Mouse (Mus musculus) erythroblast, embryonic 14.5 days (primary cell): ENCODE data around the gene Kcnk1. TPM values are rescaled to one million over a fixed set of nuclear protein-coding genes. Genes with fewer than 3 reads are reported as not detected.

ENCODE experiments used
- H3K27me3 ChIP-seq: 2 replicates; pipeline ENCODE4 v1.6.1; 2012; ENCODE audit warnings: inconsistent platforms; ENCODE audit not compliant: control insufficient read depth
- H3K36me3 ChIP-seq: 2 replicates; pipeline ENCODE4 v1.6.1; 2012; ENCODE audit warnings: mild to moderate bottlenecking, inconsistent platforms; ENCODE audit not compliant: control insufficient read depth
- H3K4me1 ChIP-seq: 2 replicates; pipeline ENCODE4 v1.6.1; 2012; ENCODE audit warnings: inconsistent platforms; ENCODE audit not compliant: control insufficient read depth
- H3K4me3 ChIP-seq: replicated peaks from 2 replicates; pipeline ENCODE3; 2012; ENCODE audit warnings: moderate library complexity, mild to moderate bottlenecking, inconsistent platforms
- H3K9me3 ChIP-seq: 2 replicates; pipeline ENCODE4 v1.6.1; 2012; ENCODE audit warnings: low read length, inconsistent platforms, mixed read lengths; ENCODE audit not compliant: control insufficient read depth
- GATA1 ChIP-seq: IDR thresholded peaks from 2 replicates; pipeline ENCODE4 v1.6.1; 2012; ENCODE audit warnings: low read length, inconsistent platforms, mixed read lengths
- TAL1 ChIP-seq: IDR thresholded peaks from 3 replicates; pipeline ENCODE4 v1.6.1; 2012; ENCODE audit warnings: low read length, inconsistent platforms, mixed read lengths
- polyA plus RNA-seq: library from polyadenylated mRNA; stranded (reverse); fragments of >175 nt; gene quantifications from 2 replicates; pipeline ENCODE4 v1.2.3, GENCODE M21; 2012

Gene Kcnk1
- polyA plus RNA-seq, result not detected in 2 replicates

DNA sequence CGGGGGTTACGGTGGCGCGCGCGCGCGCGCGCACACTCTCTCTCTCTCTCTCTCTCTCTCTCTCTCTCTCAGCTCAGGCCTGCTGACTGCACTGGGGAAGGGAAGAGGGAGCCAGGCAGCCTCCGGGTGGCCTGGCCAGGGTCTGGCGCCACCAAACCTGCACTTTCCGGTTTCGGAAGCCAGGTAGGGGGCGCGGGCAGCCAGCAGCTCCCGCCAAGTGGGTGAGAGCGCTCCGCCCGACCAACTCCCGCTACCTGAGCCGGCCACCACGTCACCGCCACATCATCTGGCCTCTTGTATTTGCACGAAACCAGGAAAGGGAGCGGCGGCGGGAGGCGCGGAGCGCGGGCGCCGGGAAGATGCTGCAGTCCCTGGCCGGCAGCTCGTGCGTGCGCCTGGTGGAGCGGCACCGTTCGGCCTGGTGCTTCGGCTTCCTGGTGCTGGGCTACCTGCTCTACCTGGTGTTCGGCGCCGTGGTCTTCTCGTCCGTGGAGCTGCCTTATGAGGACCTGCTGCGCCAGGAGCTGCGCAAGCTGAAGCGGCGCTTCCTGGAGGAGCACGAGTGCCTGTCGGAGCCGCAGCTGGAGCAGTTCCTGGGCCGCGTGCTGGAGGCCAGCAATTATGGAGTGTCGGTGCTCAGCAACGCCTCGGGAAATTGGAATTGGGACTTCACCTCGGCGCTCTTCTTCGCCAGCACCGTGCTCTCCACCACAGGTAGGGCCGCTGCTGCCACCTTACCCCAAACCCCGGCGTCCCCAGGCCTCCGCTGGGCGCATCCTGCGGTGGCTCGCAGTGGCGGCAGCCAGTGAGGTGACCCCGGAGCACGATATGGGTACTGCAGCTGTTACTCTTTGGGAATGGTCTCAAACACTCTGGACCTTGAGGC lies at the start of gene Kcnk1:
TSS of gene Kcnk1 (plus strand) at position 70 of the 886 bp plus-strand sequence.
- Histone ChIP-seq H3K9me3 (no peaks in the 10 kb centered on the region), H3K4me1 (no peaks in the 10 kb centered on the region), H3K27me3 (peaks cover 43% of the 10 kb centered on the region), H3K36me3 (no peaks in the 10 kb centered on the region), H3K4me3 (no peak within 1 kb of the TSS)
- TF ChIP-seq GATA1, result no peak
- no peak for TF ChIP-seq TAL1

DNA sequence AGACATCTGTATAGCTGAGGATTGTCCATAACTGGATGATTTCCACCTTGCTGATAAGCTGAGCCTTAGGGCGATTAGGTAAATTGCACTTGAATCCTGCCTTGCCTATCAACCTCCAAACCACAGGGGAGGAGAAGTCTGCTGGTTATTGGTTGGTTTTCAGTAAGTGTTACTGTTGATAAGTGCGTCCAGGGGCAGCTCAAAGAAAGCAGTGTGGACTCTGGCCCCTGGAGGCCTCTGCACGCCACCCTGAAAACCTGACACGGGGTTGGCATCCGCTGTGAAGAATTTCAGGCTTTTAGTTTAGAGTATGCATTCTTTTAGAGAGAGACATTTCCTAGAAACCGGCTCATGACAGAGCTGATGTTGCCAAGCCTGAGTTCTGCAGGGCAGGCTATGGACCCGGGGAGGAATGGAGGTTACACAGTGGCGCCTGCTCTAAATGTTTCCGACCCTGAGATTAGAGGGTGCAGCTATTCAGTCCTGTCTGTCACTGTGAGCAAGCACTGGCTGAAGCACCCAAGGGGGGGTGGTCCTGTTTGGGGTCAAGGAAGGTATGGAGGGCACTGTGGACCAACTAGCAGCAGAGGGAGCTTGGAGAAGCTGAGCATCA lies 46.2 kb upstream of the Kcnk1 start:
- Histone ChIP-seq H3K4me3 (no peak overlapping the region), H3K9me3 (no peaks in the 10 kb centered on the region; the same call in 1 of the 2 replicates), H3K4me1 (peaks cover 2% of the 10 kb centered on the region; the same call in 1 of the 2 replicates), H3K27me3 (no peaks in the 10 kb centered on the region), H3K36me3 (no peaks in the 10 kb centered on the region)
- no peak for TF ChIP-seq TAL1
- TF ChIP-seq GATA1, result no peak

DNA sequence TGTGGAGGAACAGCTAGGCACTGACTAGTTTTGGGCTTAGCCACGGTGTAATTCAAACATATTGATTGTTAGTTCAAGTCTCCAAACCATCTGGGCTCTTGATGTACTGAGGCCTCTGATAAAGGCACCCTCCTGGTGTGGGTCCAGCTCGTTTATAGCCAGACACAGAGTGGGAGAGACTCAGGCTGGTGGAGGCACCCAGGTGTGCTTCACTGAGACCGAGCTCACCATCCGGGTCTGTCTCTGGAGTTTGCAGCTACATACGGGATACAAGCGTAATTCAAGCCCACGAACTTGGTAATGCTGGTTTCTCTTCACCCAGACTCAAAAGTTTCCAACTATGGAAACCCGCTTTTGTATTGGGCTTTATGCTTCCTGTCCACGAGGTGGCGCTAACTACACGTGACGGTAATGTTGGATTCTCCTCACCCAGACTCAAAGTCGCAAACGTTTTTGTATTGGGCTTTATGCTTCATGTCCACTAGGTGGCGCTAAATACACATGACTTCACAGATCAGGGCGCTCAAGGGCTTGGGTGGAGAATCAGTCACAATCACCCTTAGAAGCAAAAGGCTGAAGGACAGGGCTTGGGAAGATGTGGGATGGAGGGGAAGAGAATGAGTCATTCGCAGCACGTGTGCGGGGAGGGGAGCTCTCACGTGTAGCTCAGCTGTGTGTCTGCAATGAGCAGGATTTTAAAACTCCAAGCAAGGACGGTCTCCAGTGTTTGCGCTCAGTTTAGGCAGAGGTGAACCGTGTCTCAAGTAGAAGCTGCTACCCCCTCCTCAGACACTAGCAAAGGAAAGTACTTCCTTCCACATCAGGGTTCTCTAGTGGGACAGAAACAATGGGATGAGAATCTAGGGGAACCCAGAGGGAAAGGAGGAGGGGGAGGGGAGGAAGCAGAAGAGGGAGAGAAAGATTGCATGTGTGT lies 44.7 kb upstream of the Kcnk1 start:
- Histone ChIP-seq H3K36me3 (no peaks in the 10 kb centered on the region), H3K27me3 (no peaks in the 10 kb centered on the region), H3K4me1 (peaks cover 2% of the 10 kb centered on the region; the same call in 1 of the 2 replicates), H3K4me3 (no peak overlapping the region), H3K9me3 (no peaks in the 10 kb centered on the region)
- no peak for TF ChIP-seq TAL1
- TF ChIP-seq GATA1, result no peak

DNA sequence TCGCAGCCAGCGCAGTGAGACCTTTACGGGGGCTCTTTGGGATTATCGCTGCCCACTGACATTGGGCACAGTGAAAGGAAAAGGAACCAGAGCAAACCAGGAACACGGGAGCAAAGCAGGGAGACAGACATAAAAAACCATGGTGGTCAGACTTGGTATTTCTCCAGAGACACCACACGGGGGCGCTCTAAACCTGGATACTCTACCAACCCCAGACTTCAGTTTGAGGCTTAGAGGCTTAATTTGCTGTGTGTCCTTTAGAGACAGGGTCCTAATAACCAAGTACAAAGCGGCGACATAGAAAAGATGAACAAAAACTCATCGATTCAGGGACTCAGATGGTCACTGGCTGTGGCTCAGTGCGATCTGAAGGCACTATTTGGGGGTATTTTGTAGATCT lies 39.3 kb upstream of the Kcnk1 start:
- Histone ChIP-seq H3K9me3 (no peaks in the 10 kb centered on the region), H3K4me1 (peaks cover 2% of the 10 kb centered on the region; the same call in 1 of the 2 replicates), H3K36me3 (no peaks in the 10 kb centered on the region), H3K27me3 (no peaks in the 10 kb centered on the region), H3K4me3 (no peak overlapping the region)
- TF ChIP-seq TAL1 (no peak), GATA1 (no peak)

DNA sequence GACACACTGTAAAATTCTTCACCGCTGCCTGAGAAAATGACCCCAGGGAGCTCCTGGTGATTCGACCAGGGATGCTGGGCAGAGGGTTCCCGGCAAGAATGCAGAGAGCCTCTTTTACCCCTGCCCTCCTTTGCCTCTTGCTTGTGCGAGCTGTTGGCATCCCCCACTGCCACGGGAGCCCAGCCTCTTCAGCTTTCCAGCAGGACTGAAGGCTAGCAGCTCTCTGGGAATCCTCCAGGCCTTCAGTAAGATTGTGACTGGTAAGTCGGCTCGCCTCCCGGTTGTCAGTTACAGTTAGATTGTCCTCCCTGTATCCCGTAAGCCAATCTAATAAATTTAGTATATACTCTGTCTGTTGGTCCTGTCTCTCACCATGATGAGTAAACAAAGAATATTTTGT lies 38.2 kb upstream of the Kcnk1 start:
- Histone ChIP-seq H3K36me3 (no peaks in the 10 kb centered on the region), H3K4me3 (no peak overlapping the region), H3K9me3 (no peaks in the 10 kb centered on the region), H3K27me3 (no peaks in the 10 kb centered on the region), H3K4me1 (no peaks in the 10 kb centered on the region)
- TF ChIP-seq GATA1, result no peak
- TF ChIP-seq TAL1, result no peak

DNA sequence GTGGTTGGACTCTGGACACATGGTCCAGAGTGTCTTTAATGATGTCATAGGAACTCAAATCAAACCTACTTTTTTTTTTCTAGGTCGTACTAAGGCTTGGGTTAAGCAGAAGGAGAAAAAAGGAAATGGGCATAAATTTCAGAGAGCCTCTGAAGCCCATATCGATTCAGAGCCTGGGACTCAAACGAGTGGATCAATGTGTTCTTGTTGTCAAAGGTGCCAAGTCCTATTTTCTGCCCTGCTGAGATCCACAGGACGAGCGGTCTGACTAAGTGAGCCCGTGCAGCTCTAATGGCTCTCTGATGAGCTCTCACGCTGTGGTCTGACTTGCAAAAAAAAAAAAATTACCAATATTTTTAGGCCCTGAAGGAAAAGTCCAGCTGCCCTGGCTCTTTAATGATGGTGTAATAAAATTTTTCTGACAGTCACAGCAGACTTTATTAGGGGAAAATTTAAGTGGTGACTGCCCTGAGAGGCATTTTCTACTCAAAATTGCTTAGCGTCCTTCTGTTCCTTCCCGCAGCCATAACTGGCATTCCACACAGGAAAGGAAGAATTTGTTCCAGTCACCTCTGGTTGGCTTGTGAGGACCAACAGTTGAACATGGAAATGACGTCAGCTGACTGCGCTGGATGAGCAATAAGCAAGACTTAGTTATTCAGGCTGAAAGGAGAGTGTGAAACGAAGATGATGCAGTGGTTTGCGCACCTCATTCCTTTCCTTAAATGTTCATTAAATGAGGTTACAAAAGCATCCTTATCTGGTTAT lies 37.6 kb upstream of the Kcnk1 start:
- H3K4me1 ChIP-seq, result no peaks in the 10 kb centered on the region
- H3K27me3 ChIP-seq, result no peaks in the 10 kb centered on the region
- H3K9me3 ChIP-seq, result no peaks in the 10 kb centered on the region
- no peak for TF ChIP-seq GATA1
- TF ChIP-seq TAL1, result no peak
- H3K4me3 ChIP-seq, result no peak overlapping the region
- no peaks in the 10 kb centered on the region for H3K36me3 ChIP-seq

DNA sequence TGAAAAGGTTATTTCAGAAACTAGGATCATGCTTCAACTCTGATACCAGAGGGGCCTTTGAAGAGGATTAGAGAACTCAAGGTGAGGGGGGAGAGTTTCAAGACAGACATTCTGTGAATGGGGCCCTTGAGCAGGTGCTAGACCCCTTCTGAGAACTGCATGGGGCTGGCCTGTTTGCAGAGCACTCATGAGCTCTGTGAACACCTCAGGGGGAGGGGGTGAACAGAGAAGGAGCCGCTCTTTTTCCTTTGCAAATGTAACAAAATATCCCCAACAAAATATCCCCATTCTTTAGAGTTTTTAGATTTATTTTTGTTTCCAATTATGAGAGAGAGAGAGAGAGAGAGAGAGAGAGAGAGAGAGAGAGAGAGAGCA lies 37.0 kb upstream of the Kcnk1 start:
- TF ChIP-seq GATA1 (no peak), TAL1 (no peak)
- no peaks in the 10 kb centered on the region for H3K27me3 ChIP-seq
- H3K36me3 ChIP-seq, result no peaks in the 10 kb centered on the region

DNA sequence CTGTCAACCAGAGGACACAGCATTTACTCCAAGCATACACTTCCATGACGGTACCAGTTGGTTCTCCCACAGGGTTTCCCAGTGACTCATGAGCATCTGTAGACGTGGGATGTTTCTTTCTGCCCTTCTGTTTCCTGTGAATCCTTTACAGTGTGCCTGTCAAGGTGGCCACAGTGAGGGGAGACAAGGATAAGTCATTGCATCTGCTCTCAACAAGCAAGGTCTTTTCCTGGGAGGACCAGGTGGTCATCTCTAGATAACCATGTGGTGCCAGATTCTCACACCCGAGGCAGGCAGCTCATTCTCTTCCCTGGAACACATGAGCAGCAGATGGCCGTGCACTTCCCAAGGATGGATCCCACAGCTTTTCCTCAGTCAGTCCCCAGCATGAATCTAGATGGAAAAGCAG lies 35.6 kb upstream of the Kcnk1 start:
- Histone ChIP-seq H3K36me3 (no peaks in the 10 kb centered on the region), H3K4me1 (no peaks in the 10 kb centered on the region), H3K27me3 (peaks cover 10% of the 10 kb centered on the region), H3K9me3 (no peaks in the 10 kb centered on the region), H3K4me3 (no peak overlapping the region)
- TF ChIP-seq TAL1, result no peak
- TF ChIP-seq GATA1, result no peak

More for the DNA sequence above, 37.0 kb upstream of the Kcnk1 start:
- H3K4me3 ChIP-seq, result no peak overlapping the region
- H3K9me3 ChIP-seq, result no peaks in the 10 kb centered on the region
- no peaks in the 10 kb centered on the region for H3K4me1 ChIP-seq
